Mouse (Mus musculus) T-helper 17 cell (primary cell): ENCODE data around the gene Vstm2l.

ENCODE experiments used
- in situ Hi-C, 2 experiments: fragments of 300-600 bp; cut with MboI, MseI; formaldehyde crosslinking; loops; 1 replicate in 1 of 2; 2 replicates in 1 of 2; pipeline ENCODE4 v1.15.1; 2025; ENCODE audit warnings: high pct_unique_total_duplicates in 2 of 2

Vstm2l gene

DNA sequence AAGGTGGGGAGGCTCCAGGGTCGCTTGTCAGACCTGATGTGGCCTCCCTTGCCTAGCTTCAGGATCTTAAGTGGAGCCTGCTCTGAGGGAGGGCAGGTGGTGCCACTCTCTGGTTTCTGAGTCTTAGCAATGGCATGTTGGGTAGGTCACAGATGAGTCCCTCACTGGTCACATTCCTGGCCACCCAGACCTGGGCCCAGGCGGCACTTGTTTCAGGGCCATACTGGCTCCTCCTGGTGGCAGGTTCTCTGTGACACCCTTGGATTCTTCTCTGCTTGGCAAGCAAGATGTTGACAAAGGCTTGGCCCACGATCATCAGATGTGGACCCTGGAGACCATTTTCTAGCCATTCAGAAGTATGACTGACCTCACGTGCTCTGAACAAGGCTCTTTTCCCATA is 18.2 kb downstream of the Vstm2l start:
- in situ Hi-C loops, result loop anchor here in 1 of 2 experiments (5.0 kb wide), 1 partner anchor 325 kb away; the partner anchor contains the start of gene Bpi

DNA sequence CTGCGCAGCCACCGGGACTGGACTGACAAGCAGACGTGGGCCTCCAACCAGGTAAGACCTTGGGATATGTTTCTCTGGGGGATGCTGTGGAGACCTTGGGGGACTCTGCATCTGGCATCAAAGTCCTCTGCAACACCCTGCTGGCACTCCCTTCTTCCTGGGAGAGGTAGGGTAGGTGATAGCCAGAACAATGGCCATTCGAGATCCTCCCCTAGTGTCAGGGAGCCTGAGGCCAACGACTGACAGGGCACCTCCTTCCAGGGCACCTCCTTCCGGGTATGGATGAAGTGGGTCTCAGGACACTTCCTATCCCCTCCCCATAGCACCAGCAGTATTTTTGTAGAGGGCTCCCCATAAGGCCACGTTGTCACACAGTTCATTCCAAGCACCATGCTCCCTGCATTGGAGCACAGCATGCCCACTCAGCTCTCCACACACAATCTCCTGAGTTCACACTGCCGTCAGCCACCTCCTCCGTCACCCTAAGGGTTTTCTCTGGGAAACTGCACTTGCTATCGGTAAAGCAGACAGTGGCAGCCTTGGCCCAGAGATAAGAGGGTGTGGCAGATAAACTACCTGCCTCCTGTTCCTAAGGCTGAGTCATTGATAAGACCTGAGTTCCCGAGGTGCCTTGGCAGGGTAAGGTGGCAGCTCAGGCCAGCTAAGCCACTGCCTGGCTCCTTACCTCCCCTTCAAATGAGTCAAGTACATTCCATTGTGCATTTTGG is 21.2 kb downstream of the Vstm2l start:
- in situ Hi-C loops, result no loop called here

DNA sequence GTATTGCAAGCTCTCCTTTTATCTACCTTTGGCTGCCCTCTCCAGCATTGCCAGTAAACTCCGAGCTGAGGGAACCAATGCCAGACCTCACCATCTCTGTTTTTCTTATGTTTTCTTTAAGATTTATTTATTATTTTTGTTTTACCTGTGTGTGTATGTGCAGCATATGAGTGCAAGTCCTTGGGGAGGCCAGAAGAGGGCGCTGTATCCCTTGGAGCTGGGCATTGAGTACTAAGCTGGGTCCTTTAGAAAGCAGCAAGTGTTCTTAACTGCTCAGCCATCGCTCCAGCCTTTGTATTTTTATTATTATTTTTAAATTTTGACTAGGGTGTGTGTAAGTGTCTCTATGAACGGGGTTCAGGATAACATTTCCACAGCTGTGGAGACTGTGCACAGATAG is 22.2 kb downstream of the Vstm2l start:
- in situ Hi-C loops, result no loop called here

DNA sequence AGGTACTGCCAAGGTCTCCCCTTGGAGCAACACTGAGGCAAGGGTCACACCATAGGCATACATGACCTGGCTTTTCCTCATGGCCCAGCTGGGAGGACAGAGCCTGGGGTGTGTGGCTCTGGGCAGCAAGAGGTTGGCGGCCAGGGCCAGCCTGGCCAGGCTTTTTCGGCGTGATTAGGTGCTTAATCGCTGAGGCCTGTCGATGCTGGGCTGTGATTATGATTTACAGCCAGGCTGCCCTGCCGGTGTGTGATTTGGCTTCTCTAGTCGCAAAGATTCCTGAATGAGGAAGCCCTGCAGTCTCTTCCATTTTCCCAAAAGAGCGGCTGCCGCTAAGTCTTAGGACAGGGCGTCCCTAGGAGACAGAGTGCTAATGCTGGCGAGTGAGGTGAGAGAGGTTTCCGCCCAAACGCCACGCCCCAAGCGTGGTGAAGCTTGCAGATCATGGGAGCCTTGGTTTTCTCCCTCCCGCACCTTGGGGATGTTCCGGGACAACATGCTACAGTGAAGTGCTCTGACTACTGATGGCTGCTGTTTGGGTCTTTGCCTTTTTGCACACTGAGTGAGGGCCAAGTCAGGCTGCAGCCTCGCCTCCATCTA is 26.2 kb downstream of the Vstm2l start:
- in situ Hi-C loops, result no loop called here

- in situ Hi-C loops, result no loop called here
Measured at GRCm38 (mm10) chr2:157943514-157944155, 29.2 kb downstream of the Vstm2l start.

GRCm38 (mm10) chr2:157944156-157944893 is 29.9 kb downstream of the Vstm2l start:
- in situ Hi-C loops, result no loop called here

GRCm38 (mm10) chr2:157953978-157954377 is 39.5 kb downstream of the Vstm2l start:
- in situ Hi-C loops, result no loop called here

DNA sequence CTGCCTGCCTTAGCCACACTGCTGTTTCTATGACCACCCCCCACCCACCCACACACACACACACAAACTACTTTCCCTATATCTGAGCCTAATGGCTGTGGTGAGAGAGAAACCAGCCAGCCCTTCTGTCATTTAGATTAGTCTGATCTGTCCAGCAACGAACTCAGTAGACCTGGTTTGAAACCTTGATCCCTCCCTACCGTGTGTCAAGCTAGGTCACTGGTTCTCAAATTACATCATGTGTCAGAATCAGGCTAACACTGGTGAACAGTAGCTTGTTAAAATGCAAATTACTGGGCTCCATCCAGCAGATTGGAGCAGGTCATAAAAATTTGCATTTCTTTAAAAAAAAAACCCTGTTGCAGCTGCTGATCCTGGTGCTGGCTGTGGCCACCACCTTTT is 43.3 kb downstream of the Vstm2l start:
- in situ Hi-C loops, result no loop called here

GRCm38 (mm10) chr2:157967856-157968255 is 53.4 kb downstream of the Vstm2l start:
- in situ Hi-C loops, result no loop called here

DNA sequence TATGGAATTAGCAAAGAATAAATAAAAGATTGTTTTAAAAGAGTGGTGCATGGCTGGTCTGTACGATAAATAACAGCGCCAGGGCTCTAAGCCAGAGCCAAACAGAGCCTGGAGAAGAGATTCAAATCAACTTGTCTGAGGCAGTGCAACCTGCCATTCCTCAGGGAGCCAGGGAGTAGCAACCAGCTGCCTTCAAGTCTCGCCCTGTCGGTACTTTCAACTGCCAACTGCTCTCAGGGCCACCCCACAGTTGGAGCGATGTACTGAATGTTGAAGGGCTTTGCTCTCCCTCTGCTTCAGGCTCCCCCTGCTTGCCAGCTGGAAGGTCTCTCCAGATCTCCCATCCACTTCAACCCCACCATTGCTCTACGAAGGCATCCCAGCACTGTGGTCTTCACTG is 55.7 kb downstream of the Vstm2l start:
- in situ Hi-C loops, result no loop called here

DNA sequence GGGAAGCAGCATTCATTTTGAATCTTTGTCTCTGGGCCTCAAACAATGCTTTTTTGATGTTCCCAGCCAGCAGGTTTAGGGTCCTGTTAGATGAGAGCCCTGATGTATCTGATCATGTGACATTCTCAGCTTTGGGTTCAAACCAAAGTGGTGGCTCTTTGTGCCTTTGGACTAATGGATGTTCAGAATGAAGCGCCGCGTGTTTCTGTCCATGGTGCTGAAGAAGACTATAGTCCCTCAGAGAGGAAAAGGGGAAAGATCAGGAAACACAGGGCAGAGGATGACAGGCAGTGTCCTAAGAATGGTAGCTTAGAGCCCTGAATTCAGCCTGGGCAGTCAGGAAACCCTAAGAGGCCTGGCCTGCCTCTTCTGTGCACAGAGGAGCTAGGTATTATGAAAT is 56.2 kb downstream of the Vstm2l start:
- in situ Hi-C loops, result no loop called here

- in situ Hi-C loops, result loop anchor here in 1 of 2 experiments (25.0 kb wide), 1 partner anchor 1038 kb away; no protein-coding TSS in a partner anchor
Measured at GRCm38 (mm10) chr2:157974604-157975501, 60.4 kb downstream of the Vstm2l start.

GRCm38 (mm10) chr2:157975595-157975994 is 61.1 kb downstream of the Vstm2l start:
- in situ Hi-C loops, result loop anchor here in 1 of 2 experiments (25.0 kb wide), 1 partner anchor 1038 kb away; no protein-coding TSS in a partner anchor

GRCm38 (mm10) chr2:157979241-157979640 is 64.8 kb downstream of the Vstm2l start:
- in situ Hi-C loops, result loop anchor here in 1 of 2 experiments (25.0 kb wide), 1 partner anchor 1042 kb away; no protein-coding TSS in a partner anchor

DNA sequence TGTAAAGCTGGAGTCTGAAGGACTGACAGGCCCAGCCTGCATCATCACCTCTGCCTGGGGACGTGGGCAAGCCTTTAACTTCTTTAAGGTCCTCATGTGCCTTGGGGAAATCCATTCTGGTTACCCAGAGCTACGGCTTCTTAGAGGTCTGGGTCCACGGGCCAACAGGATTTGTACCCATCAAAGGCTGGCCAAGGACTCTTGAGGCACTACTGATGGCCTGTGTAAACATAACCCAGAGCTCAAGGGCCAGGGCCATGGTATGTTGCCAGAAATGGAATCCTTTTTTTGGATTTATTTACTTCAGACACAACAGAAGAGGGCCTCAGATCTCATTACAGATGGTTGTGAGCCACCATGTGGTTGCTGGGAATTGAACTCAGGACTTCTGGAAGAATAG is 68.3 kb downstream of the Vstm2l start:
- in situ Hi-C loops, result loop anchor here in 1 of 2 experiments (25.0 kb wide), 1 partner anchor 1045 kb away; no protein-coding TSS in a partner anchor

DNA sequence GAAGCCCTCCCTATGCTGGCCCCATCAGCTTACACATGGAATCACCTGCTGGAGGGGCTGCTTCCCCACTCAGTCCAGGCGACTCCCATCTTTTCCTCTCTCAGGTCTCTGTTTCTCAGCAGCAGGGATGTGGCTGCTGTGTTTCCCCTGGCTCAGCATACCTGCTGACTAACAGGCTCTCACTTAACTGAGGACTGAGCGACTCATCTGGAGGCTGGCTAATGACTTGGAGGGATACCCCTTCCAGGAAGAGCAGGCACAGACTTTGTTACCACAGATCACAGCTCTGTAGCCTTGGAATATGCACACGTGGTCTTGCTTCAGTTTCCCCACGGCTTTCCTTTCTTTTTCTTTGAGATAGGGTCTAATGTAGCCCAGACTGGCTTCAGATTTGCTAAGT is 68.8 kb downstream of the Vstm2l start:
- in situ Hi-C loops, result loop anchor here in 1 of 2 experiments (25.0 kb wide), 1 partner anchor 1046 kb away; no protein-coding TSS in a partner anchor

GRCm38 (mm10) chr2:157985611-157986010 is 71.2 kb downstream of the Vstm2l start:
- in situ Hi-C loops, result loop anchor here in 1 of 2 experiments (25.0 kb wide), 1 partner anchor 1048 kb away; no protein-coding TSS in a partner anchor

- in situ Hi-C loops, result loop anchor here in 1 of 2 experiments (25.0 kb wide), 1 partner anchor 1049 kb away; no protein-coding TSS in a partner anchor
Measured at GRCm38 (mm10) chr2:157986235-157986634, 71.8 kb downstream of the Vstm2l start.

DNA sequence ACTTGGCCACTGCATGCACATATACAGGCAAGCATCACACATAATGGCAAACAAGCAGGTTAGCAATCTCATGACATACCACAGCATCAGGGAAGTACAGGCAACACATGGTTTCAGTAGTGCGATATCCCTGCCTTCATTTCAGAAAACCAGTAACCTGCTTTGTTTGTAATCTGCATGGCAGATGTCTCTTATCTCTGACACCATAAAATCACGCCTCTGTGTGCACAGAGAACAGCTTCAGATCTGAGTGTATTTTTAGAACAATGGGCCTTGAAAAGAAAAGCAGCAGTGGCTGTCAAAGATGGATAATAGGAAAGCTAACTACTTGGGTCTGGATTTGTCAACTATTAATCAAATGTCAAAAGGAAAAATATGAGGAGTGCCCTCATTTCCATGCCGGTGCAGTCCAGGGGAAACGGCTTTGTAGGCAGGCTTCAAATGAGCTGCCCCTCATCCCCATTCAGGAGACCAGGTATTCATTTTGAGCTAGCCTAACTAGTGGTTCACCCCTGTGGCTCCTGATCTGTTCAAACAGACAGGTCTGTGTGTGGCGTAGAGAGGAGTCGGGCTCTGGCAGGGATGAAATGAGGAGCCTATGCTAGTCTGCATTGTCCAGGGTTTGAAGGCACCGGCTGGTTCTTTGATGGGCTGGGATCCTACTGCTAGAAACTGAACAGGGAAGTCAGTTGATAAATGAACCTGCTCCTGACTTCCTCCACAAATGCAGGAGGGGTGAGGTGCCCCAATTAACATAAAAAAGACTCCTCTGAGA is 74.2 kb downstream of the Vstm2l start:
- in situ Hi-C loops, result loop anchor here in 1 of 2 experiments (25.0 kb wide), 1 partner anchor 1051 kb away; no protein-coding TSS in a partner anchor
